Mouse (Mus musculus): Measurements from ENCODE around the gene Cdk20.
"Not testable (repeated sequence)": the region's sequence is repeated elsewhere in the genome, so short reads cannot be mapped to it uniquely, and the experiment has no call there.

The Cdk20 gene

GRCm38 (mm10) chr13:64424347-64424746, 7.8 kb upstream of the Cdk20 start:
- no peak for DNase-seq

DNA sequence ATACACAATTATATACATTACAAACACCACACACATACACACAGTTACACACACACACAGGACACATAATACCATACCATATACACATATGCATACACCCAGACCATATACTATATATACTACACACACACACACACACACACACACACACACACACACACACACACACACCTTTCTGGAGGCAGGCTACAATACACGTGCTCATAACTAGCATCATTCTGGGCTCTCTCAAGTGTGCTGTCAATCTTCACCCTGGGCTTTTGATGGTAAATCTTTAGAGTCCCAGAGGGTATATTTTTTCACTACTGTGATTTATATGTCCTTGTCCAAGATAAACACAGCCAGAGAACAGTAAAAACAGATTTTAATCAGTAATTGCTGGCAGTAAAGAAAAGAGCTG, 6.8 kb upstream of the Cdk20 start:
- no peak for DNase-seq

DNA sequence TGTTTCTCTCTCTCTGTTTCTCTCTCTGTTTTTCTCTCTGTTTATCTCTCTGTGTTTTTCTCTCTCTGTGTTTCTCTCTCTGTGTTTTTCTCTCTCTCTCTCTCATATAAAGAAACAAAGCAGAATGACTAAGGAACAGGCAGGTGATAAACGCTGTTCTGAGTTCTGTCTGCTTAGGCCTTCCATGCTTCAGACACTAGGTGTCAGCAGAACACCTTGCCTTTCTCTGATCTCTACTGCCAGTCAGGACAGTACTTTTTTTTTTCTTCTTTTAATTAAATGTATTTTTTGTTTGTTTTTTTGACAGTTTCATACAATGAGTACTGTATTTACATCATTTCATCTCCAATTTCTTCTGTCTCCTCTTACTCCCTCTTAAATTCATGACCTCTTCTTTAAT, 2.8 kb upstream of the Cdk20 start:
- peak; percentile 50 for DNase-seq

GRCm38 (mm10) chr13:64437801-64438200, 5.7 kb downstream of the Cdk20 start:
- DNase-seq = no peak

- peak; percentile 84 for DNase-seq
Observed at GRCm38 (mm10) chr13:64438863-64439452, 6.8 kb downstream of the Cdk20 start.

DNA sequence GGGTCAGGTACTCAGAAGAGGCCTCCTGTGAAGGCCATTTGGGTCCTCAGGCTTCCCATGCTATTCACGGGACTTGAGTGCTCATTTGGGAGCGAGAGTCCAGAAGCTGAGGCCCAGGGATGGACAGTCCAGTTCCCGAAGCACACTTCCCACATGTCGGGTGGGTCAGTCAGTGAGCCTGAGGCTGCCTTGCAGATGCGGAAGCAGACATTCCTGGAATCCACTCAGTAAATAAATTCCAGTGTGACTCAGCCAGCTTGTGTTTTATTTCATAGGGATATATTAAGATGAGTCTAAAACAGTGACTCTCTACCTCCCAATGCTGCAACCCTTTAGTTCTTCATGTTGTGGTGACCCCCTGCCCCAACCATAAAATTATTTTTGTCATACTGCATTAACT, 7.4 kb downstream of the Cdk20 start:
- DNase-seq = no peak

- DNase-seq = no peak
Observed at GRCm38 (mm10) chr13:64440592-64440991, 8.5 kb downstream of the Cdk20 start.

DNA sequence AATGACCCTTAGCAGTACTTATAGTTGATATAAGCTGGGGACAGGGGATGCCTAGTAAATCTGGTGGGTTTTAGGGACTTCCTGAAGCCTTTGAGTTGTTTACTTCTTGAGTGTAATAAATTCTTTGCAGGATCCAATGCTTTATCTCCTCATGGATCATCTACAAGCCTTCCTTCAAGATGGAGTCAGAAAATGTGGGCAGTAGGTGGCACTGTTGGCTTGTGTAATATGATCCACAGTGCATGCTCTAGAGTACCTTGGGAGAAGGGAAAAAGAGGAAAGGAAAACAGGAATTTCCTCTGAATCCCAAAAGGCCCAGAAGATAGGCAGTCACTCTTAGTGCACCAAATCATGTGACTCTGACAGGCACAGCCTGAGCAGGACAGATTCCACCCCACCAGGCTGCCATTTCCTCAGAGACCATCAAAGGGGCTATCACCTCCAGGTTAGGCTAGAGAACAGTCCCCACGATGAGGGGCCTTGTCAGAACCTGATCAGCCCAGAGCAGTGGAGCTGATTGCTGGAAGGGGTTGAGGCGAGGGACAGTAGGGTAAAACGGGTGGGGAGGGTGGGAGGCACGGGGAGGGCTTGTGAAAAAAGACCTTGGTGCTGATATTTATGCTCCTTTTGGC, 11.3 kb downstream of the Cdk20 start:
- DNase-seq = peak; percentile 40

- DNase-seq = no peak
Observed at GRCm38 (mm10) chr13:64445254-64445920, 13.3 kb downstream of the Cdk20 start.

- no peak for DNase-seq
Observed at GRCm38 (mm10) chr13:64447947-64448346, 15.8 kb downstream of the Cdk20 start.

DNA sequence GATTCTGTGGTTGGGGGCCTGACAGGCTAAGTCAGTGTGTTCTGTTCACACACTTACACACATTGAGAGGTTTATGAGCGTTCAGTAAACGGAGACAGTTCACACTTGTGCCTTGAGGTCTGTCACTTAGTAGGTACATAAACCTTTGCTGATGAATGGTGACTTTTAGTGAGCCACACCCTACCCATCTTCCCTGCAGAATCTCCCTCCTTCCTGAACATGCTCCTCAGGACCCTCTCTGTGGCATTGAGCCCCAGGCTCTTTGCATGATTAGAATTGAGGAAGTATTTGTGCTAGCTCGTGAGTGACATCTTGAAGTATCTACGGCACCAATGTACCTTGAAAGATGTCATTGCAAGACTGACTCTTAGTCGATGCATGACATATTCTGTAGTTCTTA, 16.6 kb downstream of the Cdk20 start:
- no peak for DNase-seq

GRCm38 (mm10) chr13:64450001-64450794, 18.1 kb downstream of the Cdk20 start:
- no peak for DNase-seq

DNA sequence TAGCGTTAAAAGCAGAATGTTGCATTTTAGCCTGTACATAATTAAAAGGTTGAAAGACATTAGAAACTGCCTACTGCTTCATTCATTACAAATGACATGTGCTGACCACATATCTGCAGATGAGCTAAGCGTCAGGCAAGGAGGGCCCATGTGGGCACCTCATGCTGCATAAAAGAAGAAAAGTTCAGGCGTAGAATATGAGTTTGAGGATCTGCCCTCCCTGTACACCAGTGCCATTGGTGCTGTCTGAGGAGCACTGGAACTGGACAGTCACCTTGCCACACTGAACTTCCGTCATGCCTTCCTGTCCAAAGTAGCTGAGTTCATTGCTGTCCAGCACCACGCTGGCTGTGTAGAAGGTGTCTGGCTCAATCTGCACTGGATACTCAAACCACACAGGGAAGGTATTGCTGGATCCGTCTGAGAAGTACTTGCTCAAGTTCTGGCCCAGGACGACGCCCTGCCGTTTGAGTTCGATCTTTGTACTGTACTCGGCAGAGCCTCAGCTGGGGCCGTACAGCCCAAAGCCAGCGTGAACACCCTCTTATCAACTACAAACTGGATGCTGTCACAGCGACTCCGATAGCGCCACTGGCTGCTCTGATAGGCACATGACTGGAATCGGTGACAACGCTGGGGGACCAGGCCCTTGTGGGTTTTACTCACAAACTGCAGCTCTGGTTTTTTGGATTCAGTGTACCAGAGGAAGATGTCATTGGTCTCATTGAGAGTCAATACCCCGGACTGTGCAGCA, 25.3 kb downstream of the Cdk20 start:
- DNase-seq = not testable (repeated sequence)

GRCm38 (mm10) chr13:64458181-64458580, 26.1 kb downstream of the Cdk20 start:
- no peak for DNase-seq

DNA sequence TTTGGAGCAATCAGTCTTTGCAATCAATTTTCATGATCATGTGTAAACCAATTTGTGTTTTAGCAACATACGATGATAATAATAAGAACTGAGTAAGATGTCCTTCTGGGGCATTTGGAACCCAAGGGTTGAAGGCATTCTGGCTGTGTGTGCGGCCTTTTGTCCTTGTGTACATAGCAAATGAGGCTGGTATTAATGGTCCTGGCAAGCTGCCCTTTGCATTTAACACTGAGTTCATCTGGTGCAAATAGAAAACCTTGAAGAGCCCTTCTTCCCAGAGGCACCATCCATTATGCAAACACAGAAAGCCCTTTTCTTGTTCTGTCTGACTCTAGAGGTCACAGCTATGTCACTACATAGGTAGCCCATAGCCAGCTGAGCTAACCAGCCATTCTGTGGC, 30.5 kb downstream of the Cdk20 start:
- no peak for DNase-seq

GRCm38 (mm10) chr13:64465166-64465565, 33.1 kb downstream of the Cdk20 start:
- DNase-seq = no peak

- peak; percentile 8 for DNase-seq
Observed at GRCm38 (mm10) chr13:64467886-64468285, 35.8 kb downstream of the Cdk20 start.

DNA sequence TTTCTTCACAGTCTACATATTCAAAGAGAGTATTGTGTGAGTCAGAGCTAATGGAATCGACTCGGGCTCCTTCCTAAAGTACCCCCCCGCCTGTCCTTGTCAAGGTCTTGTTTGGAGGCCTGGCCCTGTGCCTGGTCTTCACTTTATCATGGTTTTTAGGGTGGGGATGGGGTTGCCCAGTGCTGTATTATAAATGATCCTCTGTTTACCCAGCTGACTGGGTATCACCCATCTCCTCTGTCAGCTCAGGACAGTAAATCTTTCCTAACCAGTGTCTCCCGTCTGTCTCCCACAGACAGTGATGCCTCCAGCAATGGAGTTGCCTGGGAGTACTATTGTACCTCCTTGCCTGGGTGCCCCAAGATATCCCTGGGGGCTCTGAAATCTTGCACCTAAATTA, 45.9 kb downstream of the Cdk20 start:
- DNase-seq = no peak

GRCm38 (mm10) chr13:64479960-64480359, 47.8 kb downstream of the Cdk20 start:
- DNase-seq = no peak

GRCm38 (mm10) chr13:64489886-64490285, 57.8 kb downstream of the Cdk20 start:
- no peak for DNase-seq

Data from thymus, postnatal 14 days (tissue).